Mouse (Mus musculus): ENCODE results near the gene Med25.

GRCm38 (mm10) chr7:44869697-44870528 lies 22.6 kb downstream of the Med25 start, which contains the start of gene Ptov1:
- no peak for TF ChIP-seq CTCF (IDR thresholded peaks at IDR 0.05; ENCODE audit: low read depth)
- peak; percentile 42 for TF ChIP-seq EP300 (IDR thresholded peaks at IDR 0.05; ENCODE audit: low read depth)

Measured in liver, embryonic 14.5 days (tissue).